Mouse (Mus musculus): Measurements from ENCODE around the gene Znrf2. TPM values are rescaled to one million over a fixed set of nuclear protein-coding genes. Genes with fewer than 3 reads are reported as not detected.
"Not testable (repeated sequence)": the region's sequence is repeated elsewhere in the genome, so short reads cannot be mapped to it uniquely, and the experiment has no call there.

Gene Znrf2
- polyA plus RNA-seq, 1 experiment from 2014 or later, result 11.3 TPM

GRCm38 (mm10) chr6:54855801-54856583, 39.3 kb downstream of the Znrf2 start:
- Histone ChIP-seq H3K36me3 (ENCODE audit: poor library complexity, severe bottlenecking) (no peaks in the 10 kb centered on the region), H3K9me3 (replicated peaks) (no peaks in the 10 kb centered on the region), H3K4me3 (no peak overlapping the region), H3K4me1 (peaks cover 20% of the 10 kb centered on the region), H3K27me3 (no peaks in the 10 kb centered on the region), H3K27ac (no peak overlapping the region), H3K4me2 (no peak overlapping the region), H3K9ac (no peak overlapping the region)
- ATAC-seq, result no peak
- WGBS, result 75% methylated on average over 4 of the region's 4 CpGs

- H3K27ac ChIP-seq; H3K27me3 ChIP-seq; H3K36me3 ChIP-seq (ENCODE audit: poor library complexity, severe bottlenecking); ATAC-seq; H3K4me3 ChIP-seq; H3K4me1 ChIP-seq; H3K4me2 ChIP-seq; H3K9ac ChIP-seq; H3K9me3 ChIP-seq (replicated peaks): not testable (repeated sequence)
- WGBS, result 92% methylated on average over 5 of the region's 5 CpGs
Observed at GRCm38 (mm10) chr6:54859159-54859558, 42.4 kb downstream of the Znrf2 start.

- no peak overlapping the region for H3K4me3 ChIP-seq
- no peak for ATAC-seq
- H3K4me2 ChIP-seq, result no peak overlapping the region
- no peaks in the 10 kb centered on the region for H3K27me3 ChIP-seq
- H3K9me3 ChIP-seq (replicated peaks), result no peaks in the 10 kb centered on the region
- no peak overlapping the region for H3K9ac ChIP-seq
- H3K27ac ChIP-seq, result no peak overlapping the region
- H3K4me1 ChIP-seq, result no peaks in the 10 kb centered on the region
- peaks cover 5% of the 10 kb centered on the region; the same call in 1 of the 2 replicates for H3K36me3 ChIP-seq (ENCODE audit: poor library complexity, severe bottlenecking)
Observed at GRCm38 (mm10) chr6:54860180-54860579, 43.5 kb downstream of the Znrf2 start.

GRCm38 (mm10) chr6:54866731-54867410, 50.2 kb downstream of the Znrf2 start:
- Histone ChIP-seq H3K4me3 (no peak overlapping the region), H3K4me1 (no peaks in the 10 kb centered on the region), H3K36me3 (ENCODE audit: poor library complexity, severe bottlenecking) (peaks cover 5% of the 10 kb centered on the region; the same call in 1 of the 2 replicates), H3K27me3 (no peaks in the 10 kb centered on the region), H3K9me3 (replicated peaks) (no peaks in the 10 kb centered on the region), H3K27ac (no peak overlapping the region), H3K9ac (no peak overlapping the region), H3K4me2 (no peak overlapping the region)
- ATAC-seq, result no peak
- 87% methylated on average over 5 of the region's 5 CpGs for WGBS

- Histone ChIP-seq H3K4me3 (no peak overlapping the region), H3K9ac (no peak overlapping the region), H3K9me3 (replicated peaks) (no peaks in the 10 kb centered on the region), H3K27me3 (no peaks in the 10 kb centered on the region), H3K4me2 (no peak overlapping the region), H3K4me1 (no peaks in the 10 kb centered on the region), H3K27ac (no peak overlapping the region), H3K36me3 (ENCODE audit: poor library complexity, severe bottlenecking) (peaks cover 5% of the 10 kb centered on the region; the same call in 1 of the 2 replicates)
- no peak for ATAC-seq
- 66% methylated on average over 4 of the region's 4 CpGs for WGBS
Observed at GRCm38 (mm10) chr6:54867411-54867745, 50.7 kb downstream of the Znrf2 start.

GRCm38 (mm10) chr6:54873029-54873428, 56.3 kb downstream of the Znrf2 start:
- Histone ChIP-seq H3K4me1 (no peaks in the 10 kb centered on the region), H3K27me3 (no peaks in the 10 kb centered on the region), H3K4me2 (no peak overlapping the region), H3K9me3 (replicated peaks) (no peaks in the 10 kb centered on the region), H3K36me3 (ENCODE audit: poor library complexity, severe bottlenecking) (no peaks in the 10 kb centered on the region), H3K4me3 (no peak overlapping the region), H3K9ac (no peak overlapping the region), H3K27ac (no peak overlapping the region)
- ATAC-seq, result no peak
- 88% methylated on average over 5 of the region's 5 CpGs for WGBS

- H3K9ac ChIP-seq, result no peak overlapping the region
- ATAC-seq, result no peak
- H3K9me3 ChIP-seq (replicated peaks), result no peaks in the 10 kb centered on the region
- H3K4me3 ChIP-seq, result no peak overlapping the region
- H3K27ac ChIP-seq, result no peak overlapping the region
- H3K27me3 ChIP-seq, result no peaks in the 10 kb centered on the region
- WGBS, result 56% methylated on average over 5 of the region's 5 CpGs
- H3K36me3 ChIP-seq (ENCODE audit: poor library complexity, severe bottlenecking), result peaks cover 5% of the 10 kb centered on the region; the same call in 1 of the 2 replicates
- no peaks in the 10 kb centered on the region for H3K4me1 ChIP-seq
- H3K4me2 ChIP-seq, result no peak overlapping the region
Observed at GRCm38 (mm10) chr6:54876782-54877181, 60.1 kb downstream of the Znrf2 start.

GRCm38 (mm10) chr6:54877651-54878050, 60.9 kb downstream of the Znrf2 start:
- H3K9me3 ChIP-seq (replicated peaks), result no peaks in the 10 kb centered on the region
- 93% methylated on average over 3 of the region's 3 CpGs for WGBS
- no peak for ATAC-seq

GRCm38 (mm10) chr6:54878546-54878945, 61.8 kb downstream of the Znrf2 start:
- Histone ChIP-seq H3K27ac (no peak overlapping the region), H3K9me3 (replicated peaks) (no peaks in the 10 kb centered on the region), H3K4me3 (no peak overlapping the region), H3K9ac (no peak overlapping the region), H3K27me3 (no peaks in the 10 kb centered on the region), H3K4me1 (no peaks in the 10 kb centered on the region), H3K36me3 (ENCODE audit: poor library complexity, severe bottlenecking) (peaks cover 5% of the 10 kb centered on the region; the same call in 1 of the 2 replicates), H3K4me2 (no peak overlapping the region)
- ATAC-seq, result no peak

More at GRCm38 (mm10) chr6:54877651-54878050, 60.9 kb downstream of the Znrf2 start:
- Histone ChIP-seq H3K4me1 (no peaks in the 10 kb centered on the region), H3K4me3 (no peak overlapping the region), H3K27me3 (no peaks in the 10 kb centered on the region), H3K27ac (no peak overlapping the region), H3K9ac (no peak overlapping the region), H3K36me3 (ENCODE audit: poor library complexity, severe bottlenecking) (peaks cover 5% of the 10 kb centered on the region; the same call in 1 of the 2 replicates), H3K4me2 (no peak overlapping the region)

GRCm38 (mm10) chr6:54880086-54880485, 63.4 kb downstream of the Znrf2 start:
- H3K9me3 ChIP-seq (replicated peaks), result no peaks in the 10 kb centered on the region
- H3K4me3 ChIP-seq, result no peak overlapping the region
- peaks cover 5% of the 10 kb centered on the region; the same call in 1 of the 2 replicates for H3K36me3 ChIP-seq (ENCODE audit: poor library complexity, severe bottlenecking)
- no peak overlapping the region for H3K4me2 ChIP-seq
- H3K27me3 ChIP-seq, result no peaks in the 10 kb centered on the region
- no peak for ATAC-seq
- H3K27ac ChIP-seq, result no peak overlapping the region
- WGBS, result 91% methylated on average over 4 of the region's 4 CpGs
- no peaks in the 10 kb centered on the region for H3K4me1 ChIP-seq
- H3K9ac ChIP-seq, result no peak overlapping the region

GRCm38 (mm10) chr6:54883424-54883823, 66.7 kb downstream of the Znrf2 start:
- H3K9ac ChIP-seq, result no peak overlapping the region
- no peaks in the 10 kb centered on the region for H3K4me1 ChIP-seq
- no peaks in the 10 kb centered on the region for H3K27me3 ChIP-seq
- no peak overlapping the region for H3K4me2 ChIP-seq
- H3K4me3 ChIP-seq, result no peak overlapping the region
- H3K9me3 ChIP-seq (replicated peaks), result no peaks in the 10 kb centered on the region
- 74% methylated on average over 2 of the region's 2 CpGs for WGBS
- ATAC-seq, result no peak
- peaks cover 5% of the 10 kb centered on the region; the same call in 1 of the 2 replicates for H3K36me3 ChIP-seq (ENCODE audit: poor library complexity, severe bottlenecking)
- no peak overlapping the region for H3K27ac ChIP-seq

GRCm38 (mm10) chr6:54886195-54886594, 69.5 kb downstream of the Znrf2 start:
- Histone ChIP-seq H3K27me3 (no peaks in the 10 kb centered on the region), H3K9ac (no peak overlapping the region), H3K4me2 (no peak overlapping the region), H3K9me3 (replicated peaks) (no peaks in the 10 kb centered on the region), H3K36me3 (ENCODE audit: poor library complexity, severe bottlenecking) (no peaks in the 10 kb centered on the region), H3K4me3 (no peak overlapping the region), H3K27ac (no peak overlapping the region), H3K4me1 (no peaks in the 10 kb centered on the region)
- ATAC-seq, result no peak
- 51% methylated on average over 7 of the region's 7 CpGs for WGBS

All from forebrain, embryonic 13.5 days (tissue).